Mouse (Mus musculus): ENCODE results near the gene Acss3. TPM values are rescaled to one million over a fixed set of nuclear protein-coding genes. Genes with fewer than 3 reads are reported as not detected.

Gene Acss3
- total RNA-seq, 2 experiments from 2014 or later = 4.8 to 5.0 TPM

DNA sequence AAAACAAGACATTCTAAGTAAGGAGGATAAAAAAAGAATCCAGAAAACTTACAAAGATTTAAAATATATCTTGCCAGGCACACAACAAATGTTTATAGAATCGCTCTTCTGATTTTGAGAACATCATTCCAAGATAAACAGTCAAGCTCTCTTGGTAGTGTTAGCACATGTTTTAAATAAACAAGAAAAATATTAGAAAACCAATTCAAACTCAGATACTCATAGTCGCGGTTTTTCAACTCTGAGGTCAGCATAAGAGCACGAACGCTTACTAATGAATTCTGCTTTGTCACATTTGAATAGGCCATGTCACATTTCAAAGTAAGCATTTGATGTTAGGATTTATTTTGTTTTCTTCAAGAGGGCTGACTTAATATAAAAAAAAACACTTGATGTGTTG lies 102.3 kb downstream of the Acss3 start:
- intact Hi-C loops (cut with DNase I) = no loop called here
- DNase-seq = no peak

GRCm38 (mm10) chr10:107011142-107011541 lies 112.3 kb downstream of the Acss3 start:
- intact Hi-C loops (cut with DNase I) = no loop called here
- no peak for DNase-seq

- no peak for DNase-seq
- intact Hi-C loops (cut with DNase I) = no loop called here
These were observed 125.3 kb downstream of the Acss3 start for GRCm38 (mm10) chr10:106998052-106998625.

DNA sequence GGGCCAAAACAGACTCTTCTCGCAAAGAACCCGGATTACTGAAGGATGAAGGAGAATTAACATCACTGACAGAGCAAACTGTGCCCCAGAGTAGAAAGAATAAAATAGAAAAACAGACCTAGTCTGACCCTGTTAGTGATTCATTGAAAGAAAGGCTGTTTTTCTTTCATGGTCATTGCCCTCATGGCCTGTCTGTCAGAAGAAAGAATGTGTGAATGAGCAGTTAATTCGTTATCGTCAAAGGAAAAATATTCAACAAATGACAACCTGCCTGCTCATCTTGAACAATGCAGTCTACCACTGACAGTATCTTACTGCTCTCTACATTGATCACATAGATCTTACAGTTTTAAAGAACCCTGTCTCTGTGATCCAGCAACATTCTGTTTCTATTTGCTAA lies 134.0 kb downstream of the Acss3 start:
- intact Hi-C loops (cut with DNase I) = no loop called here
- no peak for DNase-seq

DNA sequence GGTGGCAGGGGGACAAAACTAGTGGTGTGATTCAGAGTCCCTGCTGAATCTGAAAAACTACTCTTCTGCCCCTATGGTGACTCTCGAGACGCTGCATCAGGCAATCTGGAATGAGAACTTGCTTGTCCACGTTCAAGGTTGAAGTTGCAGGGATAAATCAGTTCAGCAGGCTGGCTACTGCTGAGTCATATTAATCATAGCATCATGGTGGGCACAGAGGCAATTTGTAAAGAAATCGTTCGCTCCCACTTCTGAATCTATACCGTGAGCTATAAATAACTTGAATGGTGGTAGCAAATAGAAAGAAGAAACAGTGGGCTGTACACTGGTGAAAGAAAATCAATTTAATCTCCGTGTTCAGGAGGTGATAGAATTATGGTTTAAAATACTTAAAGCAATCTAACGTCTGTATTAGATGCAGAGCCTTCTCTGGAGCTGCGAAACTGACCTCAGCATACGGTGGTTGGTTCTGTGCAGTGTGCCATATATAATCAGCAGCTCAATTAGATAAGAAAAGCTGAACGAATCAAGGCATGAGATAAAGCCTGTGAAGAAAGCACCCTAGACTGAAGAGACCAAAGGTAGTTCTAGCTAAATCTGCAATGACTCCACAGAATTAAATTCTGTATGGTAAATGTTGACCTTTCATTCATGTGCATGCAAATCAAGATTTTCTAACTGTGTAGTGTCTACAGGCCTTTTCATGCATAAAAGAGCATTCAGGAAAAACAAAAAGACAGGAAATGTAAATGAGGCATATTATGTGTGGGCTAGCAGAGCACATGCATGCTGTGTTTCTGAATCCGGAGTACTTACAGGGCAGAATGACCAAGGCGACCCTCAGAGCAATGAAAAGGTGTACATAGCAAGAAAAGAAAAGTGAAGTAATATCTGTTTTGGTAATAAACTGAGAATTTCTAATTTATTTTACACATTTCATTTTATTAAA lies 148.0 kb downstream of the Acss3 start:
- intact Hi-C loops (cut with DNase I) = no loop called here
- DNase-seq = no peak

- intact Hi-C loops (cut with DNase I) = no loop called here
- no peak for DNase-seq
These were observed 164.4 kb downstream of the Acss3 start for GRCm38 (mm10) chr10:106959026-106959425.

DNA sequence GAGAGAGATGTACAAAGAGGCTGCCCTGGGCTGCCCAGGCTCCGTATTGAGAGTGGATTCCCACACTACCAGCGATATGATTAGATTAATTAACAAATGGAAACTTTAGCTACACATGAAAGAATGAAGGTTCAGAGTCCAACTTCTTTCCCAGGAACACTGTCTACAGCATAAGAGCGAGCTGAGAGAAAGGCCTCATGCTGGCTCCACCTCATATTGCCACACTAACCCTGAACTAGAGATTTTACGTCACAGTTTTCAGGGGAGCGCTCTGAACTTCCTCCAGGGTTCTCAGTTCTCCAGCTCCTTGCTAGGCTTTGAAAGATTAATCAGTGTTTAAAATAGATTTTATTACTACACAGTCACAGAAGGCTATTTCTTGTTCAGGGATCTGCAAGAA lies 182.1 kb downstream of the Acss3 start:
- no peak for DNase-seq
- intact Hi-C loops (cut with DNase I) = no loop called here

DNA sequence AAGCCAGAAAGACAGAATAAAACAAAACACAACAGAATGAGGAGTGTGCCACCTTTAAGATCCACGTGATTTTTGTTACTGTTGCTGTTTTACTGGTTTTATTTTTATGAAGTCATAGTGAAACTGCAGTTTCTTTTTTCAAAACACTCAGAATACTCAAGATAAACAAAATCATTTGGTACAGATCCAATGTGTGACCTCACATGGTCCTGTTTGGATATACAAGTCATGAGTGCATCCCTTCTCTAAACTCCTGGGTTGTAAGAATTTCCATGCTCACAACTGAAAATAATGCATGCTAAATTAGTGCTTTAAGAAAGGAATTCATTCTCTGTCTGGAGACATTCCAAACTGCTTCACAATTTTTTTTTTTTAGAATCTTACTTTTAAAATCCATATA lies 184.0 kb downstream of the Acss3 start:
- DNase-seq = no peak
- intact Hi-C loops (cut with DNase I) = loop anchor here (10.0 kb wide), 1 partner anchor 335 kb away; the partner anchor contains the start of gene Lin7a

GRCm38 (mm10) chr10:106938851-106939250 lies 184.6 kb downstream of the Acss3 start:
- intact Hi-C loops (cut with DNase I) = loop anchor here (10.0 kb wide), 1 partner anchor 336 kb away; the partner anchor contains the start of gene Lin7a
- no peak for DNase-seq

DNA sequence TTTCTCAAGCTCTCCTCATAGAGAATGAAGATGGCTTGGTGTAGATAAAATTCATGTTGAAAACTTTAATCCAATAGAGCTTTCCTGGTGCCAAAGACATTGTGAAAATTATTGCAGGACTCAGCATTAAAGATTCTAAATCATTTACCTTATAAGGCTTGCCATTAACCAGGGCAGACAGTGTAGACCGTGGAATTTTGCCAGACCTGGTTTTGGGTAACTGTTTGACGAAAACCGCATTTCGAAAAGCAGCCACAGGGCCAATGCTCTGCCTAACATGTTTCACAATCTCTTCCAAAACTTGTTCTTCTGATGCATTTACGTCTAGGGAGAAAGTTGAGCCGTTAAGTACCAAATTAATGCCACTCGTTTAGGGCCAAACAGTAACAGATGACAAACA lies 186.5 kb downstream of the Acss3 start:
- intact Hi-C loops (cut with DNase I) = loop anchor here (10.0 kb wide), 1 partner anchor 338 kb away; the partner anchor contains the start of gene Lin7a
- no peak for DNase-seq

GRCm38 (mm10) chr10:106932571-106933073 lies 190.8 kb downstream of the Acss3 start:
- intact Hi-C loops (cut with DNase I) = loop anchor here (2.0 to 10.0 kb wide), 3 partner anchors 342 to 770 kb away; partner anchors contain the start of gene Lin7a
- no peak for DNase-seq

DNA sequence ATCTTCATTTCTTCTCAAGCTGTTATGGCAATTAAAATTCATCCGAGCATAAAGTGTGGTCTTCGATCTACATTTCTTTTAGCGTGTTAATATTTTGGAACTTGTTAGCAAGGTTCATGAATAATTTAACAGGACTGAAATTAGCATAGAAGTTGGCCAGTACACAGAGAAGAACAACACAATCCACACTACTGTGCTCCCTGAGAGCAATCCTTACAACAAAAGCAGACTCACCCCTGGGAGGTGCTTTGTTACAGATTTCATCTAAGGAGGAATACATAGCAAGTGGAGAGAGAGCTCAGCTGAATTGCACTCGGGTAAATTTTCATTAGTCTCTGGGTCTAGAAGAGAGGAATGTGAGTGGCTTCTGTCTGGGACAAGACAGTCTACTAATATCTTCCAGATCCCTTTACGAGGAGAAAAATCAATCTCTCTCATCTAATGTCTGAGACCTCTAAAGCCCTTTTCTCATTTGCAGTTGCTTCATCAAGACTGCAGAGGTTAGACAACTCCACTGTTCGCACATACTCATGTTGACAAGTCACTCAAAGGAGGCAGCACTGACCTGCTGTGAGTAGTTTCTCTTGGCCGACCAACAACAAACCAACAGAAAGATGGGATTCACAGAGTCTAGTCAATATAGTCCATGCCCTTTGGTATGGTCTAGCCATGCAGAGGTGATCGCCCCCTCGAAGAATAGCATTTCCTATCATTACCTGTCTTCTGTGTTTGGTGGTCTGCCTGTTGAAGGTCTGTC lies 194.7 kb downstream of the Acss3 start:
- DNase-seq = no peak
- intact Hi-C loops (cut with DNase I) = no loop called here

GRCm38 (mm10) chr10:106924798-106925197 lies 198.7 kb downstream of the Acss3 start:
- intact Hi-C loops (cut with DNase I) = no loop called here
- DNase-seq = no peak

GRCm38 (mm10) chr10:106924334-106924733 lies 199.1 kb downstream of the Acss3 start:
- intact Hi-C loops (cut with DNase I) = no loop called here
- DNase-seq = no peak

GRCm38 (mm10) chr10:106914822-106915221 lies 208.6 kb downstream of the Acss3 start:
- DNase-seq = no peak
- intact Hi-C loops (cut with DNase I) = no loop called here

- intact Hi-C loops (cut with DNase I) = no loop called here
- DNase-seq = no peak
These were observed 209.2 kb downstream of the Acss3 start for GRCm38 (mm10) chr10:106914275-106914674.

DNA sequence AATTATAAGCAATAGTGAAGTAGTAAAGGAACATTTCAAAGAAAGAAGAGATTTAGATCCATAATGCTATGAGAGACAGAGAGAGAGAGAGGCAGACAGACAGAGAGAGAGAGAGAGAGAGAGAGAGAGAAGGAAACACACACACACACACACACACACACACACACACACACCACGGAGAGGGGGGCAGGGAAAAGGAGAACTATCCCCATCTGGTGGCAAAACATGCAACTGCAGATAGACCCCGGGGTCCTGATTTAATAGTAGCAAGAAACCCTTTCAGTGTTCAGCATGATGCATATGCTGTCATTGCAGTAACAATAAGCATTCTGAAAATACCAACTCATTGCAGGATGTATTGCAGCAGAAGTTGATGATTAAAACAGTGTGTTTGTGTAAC lies 210.4 kb downstream of the Acss3 start:
- intact Hi-C loops (cut with DNase I) = no loop called here
- DNase-seq = no peak

GRCm38 (mm10) chr10:106910108-106910507 lies 213.4 kb downstream of the Acss3 start:
- DNase-seq = no peak
- intact Hi-C loops (cut with DNase I) = no loop called here

DNA sequence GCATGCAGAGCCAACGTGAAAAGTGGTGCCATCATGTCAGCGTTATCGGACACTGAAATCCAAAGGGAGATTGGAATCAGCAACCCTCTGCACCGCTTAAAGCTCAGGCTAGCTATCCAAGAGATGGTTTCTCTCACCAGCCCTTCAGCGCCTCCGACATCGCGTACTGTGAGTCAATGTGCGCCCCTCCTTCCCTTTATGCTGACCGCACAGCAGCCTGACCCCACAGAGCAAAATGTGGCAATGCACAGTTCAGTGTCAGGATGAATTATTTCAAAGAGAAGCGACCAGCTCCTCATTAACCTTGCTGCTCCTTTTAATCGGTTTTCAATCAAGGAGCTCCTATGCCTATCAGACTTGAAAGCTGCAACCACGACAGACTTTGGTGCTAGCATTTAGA lies 227.1 kb downstream of the Acss3 start:
- DNase-seq = no peak
- intact Hi-C loops (cut with DNase I) = no loop called here

Data from heart, postnatal 36 days (tissue).